11 mouse cellular contexts compared by ENCODE assay signal in the genomic region with DNA sequence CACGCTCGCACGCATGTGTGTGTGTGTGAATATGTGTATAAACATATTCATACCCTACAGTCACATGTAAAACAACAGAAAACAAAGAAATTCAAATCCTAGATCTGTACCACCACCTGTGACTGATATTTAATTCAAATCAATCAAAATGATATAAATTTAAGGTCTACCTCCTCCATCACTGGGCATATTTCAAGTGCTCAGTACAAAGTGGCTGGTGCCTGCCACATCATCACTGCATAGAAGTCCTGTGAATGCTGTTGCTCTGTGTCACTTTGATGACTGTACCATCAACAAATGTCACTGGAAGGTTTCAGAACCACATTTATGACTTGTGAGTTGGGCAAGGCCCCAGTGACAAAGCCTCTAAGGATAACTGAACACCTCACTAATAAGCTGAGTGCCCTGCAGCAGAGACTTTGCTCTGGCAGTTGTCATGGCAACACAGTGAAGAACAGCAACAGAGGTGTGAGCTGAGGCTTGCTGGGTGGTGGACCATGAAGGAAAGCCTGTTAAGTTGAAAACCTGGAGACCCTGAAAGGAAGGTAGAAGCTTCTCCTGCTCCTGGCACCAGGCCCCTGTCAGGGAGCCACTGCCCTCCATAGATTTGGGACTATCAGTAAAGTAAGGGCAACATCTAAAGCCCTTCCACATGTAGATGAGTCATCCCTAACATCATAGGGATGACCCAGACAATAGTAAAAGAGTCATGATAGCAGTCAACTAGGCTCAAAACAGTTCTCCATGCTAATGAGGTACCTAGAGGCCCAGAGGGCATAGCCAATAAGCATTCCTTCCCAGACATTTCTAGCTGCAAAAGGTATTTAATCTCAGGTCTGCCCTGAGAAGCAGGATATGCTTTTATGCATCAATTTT.
A peak's percentile ranks its signal among the peaks of the same experiment; 100 is the strongest.
DNase-seq lines count a peak whose midpoint lies in the region; ATAC-seq and TF ChIP-seq lines count a peak whose summit lies in the region.
"Had no signal": no experiment of that assay in that cellular context is flagged by ENCODE, and none has a peak within 500 bp of the region (broad histone marks: within the 10 kb centered on the region; RNA-seq: fewer than 3 reads in every experiment).

No protein-coding gene starts in this region.

- no peak overlapping the region for H3K4me3 ChIP-seq in kidney, adult 2 months (ENCODE audit: insufficient read depth, low read depth, low read length)
- no peak overlapping the region for H3K4me3 ChIP-seq in midbrain, postnatal 0 days (ENCODE audit: low read depth, low read length)
- H3K4me3 ChIP-seq: heart, embryonic 13.5 days; limb, embryonic 15.5 days had no signal

- H3K36me3 ChIP-seq in kidney, adult 2 months (ENCODE audit: control insufficient read depth, insufficient read depth, low read length): no peaks in the 10 kb centered on the region
- no peaks in the 10 kb centered on the region for H3K36me3 ChIP-seq in midbrain, postnatal 0 days (ENCODE audit: insufficient read depth, low read length)
- H3K36me3 ChIP-seq: heart, embryonic 13.5 days; limb, embryonic 15.5 days had no signal

- H3K27me3 ChIP-seq in kidney, adult 2 months (replicated peaks; ENCODE audit: control insufficient read depth, insufficient read depth, low read length): no peaks in the 10 kb centered on the region
- H3K27me3 ChIP-seq in midbrain, postnatal 0 days (ENCODE audit: insufficient read depth, low read length): no peaks in the 10 kb centered on the region
- H3K27me3 ChIP-seq: heart, embryonic 13.5 days; limb, embryonic 15.5 days had no signal

- TF ChIP-seq POLR2A in kidney, adult 2 months (IDR thresholded peaks at IDR 0.05; ENCODE audit: low read depth, low read length): no peak

- H3K4me1 ChIP-seq in kidney, adult 2 months (ENCODE audit: control insufficient read depth, insufficient read depth, low read length): no peaks in the 10 kb centered on the region
- H3K4me1 ChIP-seq in midbrain, postnatal 0 days (ENCODE audit: insufficient read depth, low read length): no peaks in the 10 kb centered on the region; the same call in 1 of the 2 replicates
- H3K4me1 ChIP-seq: heart, embryonic 13.5 days; limb, embryonic 15.5 days had no signal

- no peak overlapping the region for H3K4me2 ChIP-seq in midbrain, postnatal 0 days (ENCODE audit: low read depth, low read length, poor library complexity, severe bottlenecking)
- H3K4me2 ChIP-seq: heart, embryonic 13.5 days; limb, embryonic 15.5 days had no signal

- WGBS in kidney, adult 2 months: 93% methylated on average over 3 of the region's 3 CpGs
- WGBS in midbrain, postnatal 0 days: 95% methylated on average over 3 of the region's 3 CpGs

- no peaks in the 10 kb centered on the region for H3K9me3 ChIP-seq in midbrain, postnatal 0 days (ENCODE audit: low read length)
- H3K9me3 ChIP-seq: heart, embryonic 13.5 days; limb, embryonic 15.5 days had no signal

- peak; percentile 91 for ATAC-seq in midbrain, postnatal 0 days (ENCODE audit: low FRiP score)

- H3K27ac ChIP-seq in kidney, adult 2 months (ENCODE audit: insufficient read depth, low read depth, low read length): no peak overlapping the region
- peak overlapping the region; percentile 39 for H3K27ac ChIP-seq in midbrain, postnatal 0 days (ENCODE audit: low read depth, low read length)
- H3K27ac ChIP-seq: heart, embryonic 13.5 days; limb, embryonic 15.5 days had no signal

- H3K9ac ChIP-seq in midbrain, postnatal 0 days (replicated peaks; ENCODE audit: low read length, poor library complexity, severe bottlenecking): no peak overlapping the region
- H3K9ac ChIP-seq: heart, embryonic 13.5 days; limb, embryonic 15.5 days had no signal

- DNase-seq in kidney, adult 2 months: peak; percentile 14
- no peak for DNase-seq in kidney, adult 11 months
- peak; percentile 12 for DNase-seq in R1 (ENCODE audit: low read depth, low spot score)
- DNase-seq in forelimb bud, embryonic 11.5 days (ENCODE audit: low read depth, low spot score): peak; percentile 48
- peak; percentile 76 for DNase-seq in midbrain, postnatal 0 days (ENCODE audit: low spot score)
- DNase-seq in spleen, postnatal 10 days (ENCODE audit: low spot score in 2 of 2): no peak
- no peak for DNase-seq in natural killer cell, adult 2 months (ENCODE audit: low spot score in 2 of 2)
- no peak for DNase-seq in urinary bladder, postnatal 4 days (ENCODE audit: low spot score in 2 of 2)
- DNase-seq: lung, postnatal 14 days had no signal

- no peak for TF ChIP-seq CTCF in kidney, adult 2 months (conservative IDR thresholded peaks at IDR 0.05; ENCODE audit: insufficient read depth, insufficient read length, low read depth, low read length)
- no peak for TF ChIP-seq CTCF in midbrain, postnatal 0 days (IDR thresholded peaks at IDR 0.05)

Comparison
In these comparisons a context has a peak if more than half of its experiments do, and no peak if none do; other contexts are left out.
1. DNase-seq: peak in kidney, adult 2 months (single experiment), R1 (single experiment), forelimb bud, embryonic 11.5 days (single experiment) and midbrain, postnatal 0 days (single experiment); none in kidney, adult 11 months (single experiment), spleen, postnatal 10 days (0 of 2), natural killer cell, adult 2 months (0 of 2) and urinary bladder, postnatal 4 days (0 of 2).